Mouse (Mus musculus): Measurements from ENCODE around the gene Cers6. TPM values are rescaled to one million over a fixed set of nuclear protein-coding genes. Genes with fewer than 3 reads are reported as not detected.

Gene Cers6
- polyA plus RNA-seq, 1 experiment from 2014 or later = 18.9 TPM

DNA sequence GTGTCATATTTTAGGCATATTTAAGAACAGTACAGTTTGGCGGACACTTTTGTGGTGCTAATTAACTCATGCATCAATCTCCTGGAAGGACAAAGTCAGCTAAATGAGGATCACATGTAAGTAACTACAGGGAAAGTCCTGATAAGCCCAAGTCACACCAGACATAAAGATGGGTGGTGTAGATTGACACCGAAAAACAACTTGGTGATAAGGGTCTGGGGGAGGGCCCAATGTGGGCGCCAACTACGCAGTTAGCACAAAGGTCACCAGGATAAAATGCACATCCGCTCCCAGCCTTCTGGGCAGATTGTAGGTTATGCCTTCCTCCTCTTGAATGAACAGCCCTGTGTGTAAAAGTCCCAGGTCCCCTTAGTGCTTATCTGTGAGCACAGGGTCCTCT lies 131.4 kb downstream of the Cers6 start:
- no peaks in the 10 kb centered on the region for H3K27me3 ChIP-seq (replicated peaks)
- no peak overlapping the region for H3K4me3 ChIP-seq
- 64% methylated on average over 5 of the region's 5 CpGs for WGBS
- peaks cover 5% of the 10 kb centered on the region for H3K4me1 ChIP-seq
- no peaks in the 10 kb centered on the region for H3K9me3 ChIP-seq
- H3K36me3 ChIP-seq = no peaks in the 10 kb centered on the region
- H3K4me2 ChIP-seq = no peak overlapping the region
- ATAC-seq (ENCODE audit: extremely low read depth, insufficient number of reproducible peaks, low FRiP score, low TSS enrichment) = no peak
- H3K27ac ChIP-seq (replicated peaks) = no peak overlapping the region
- H3K9ac ChIP-seq = no peak overlapping the region

DNA sequence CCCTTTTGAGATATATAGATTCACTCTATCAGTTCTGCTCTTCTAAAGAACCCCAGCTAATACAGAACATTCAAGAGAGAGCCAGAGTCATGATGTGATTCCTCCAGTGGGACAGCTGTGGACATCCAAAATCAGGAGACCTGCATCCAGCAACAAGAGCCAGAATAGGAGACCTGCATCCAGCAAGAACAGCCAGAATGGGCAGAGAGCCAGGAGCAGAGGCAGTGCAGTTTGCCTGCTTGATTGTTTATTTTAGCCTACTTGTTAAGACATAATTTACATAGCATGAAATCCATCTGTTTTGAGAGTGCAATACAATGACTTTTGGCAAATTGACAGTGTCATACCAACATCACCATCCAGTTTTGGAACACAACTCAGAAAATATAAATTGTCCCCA lies 133.2 kb downstream of the Cers6 start:
- Histone ChIP-seq H3K27me3 (replicated peaks) (no peaks in the 10 kb centered on the region), H3K4me1 (peaks cover 5% of the 10 kb centered on the region), H3K9me3 (no peaks in the 10 kb centered on the region), H3K36me3 (no peaks in the 10 kb centered on the region), H3K4me2 (no peak overlapping the region), H3K27ac (replicated peaks) (no peak overlapping the region), H3K9ac (no peak overlapping the region), H3K4me3 (no peak overlapping the region)
- ATAC-seq (ENCODE audit: extremely low read depth, insufficient number of reproducible peaks, low FRiP score, low TSS enrichment) = no peak

DNA sequence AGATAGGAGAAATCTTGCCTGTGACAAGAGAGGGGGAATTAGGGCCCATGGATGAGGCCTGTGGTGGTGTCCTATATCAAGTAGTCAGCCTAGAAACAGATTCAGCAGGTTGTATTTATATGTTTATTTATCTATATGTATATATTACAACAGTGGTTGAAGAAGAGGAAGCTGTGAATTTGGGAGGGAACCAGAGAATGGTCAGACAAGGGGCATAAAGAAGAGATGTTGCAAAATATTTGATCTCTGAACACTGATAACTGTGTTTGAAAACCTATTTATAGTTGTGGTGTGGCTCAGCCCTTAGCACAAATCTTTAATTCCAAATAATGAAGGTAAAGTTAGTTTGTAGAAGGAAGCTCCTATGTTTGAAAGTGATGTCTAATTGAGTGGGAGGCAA lies 134.5 kb downstream of the Cers6 start:
- ATAC-seq (ENCODE audit: extremely low read depth, insufficient number of reproducible peaks, low FRiP score, low TSS enrichment) = no peak
- Histone ChIP-seq H3K36me3 (no peaks in the 10 kb centered on the region), H3K9ac (no peak overlapping the region), H3K4me2 (no peak overlapping the region), H3K27ac (replicated peaks) (no peak overlapping the region), H3K4me3 (no peak overlapping the region), H3K4me1 (peaks cover 5% of the 10 kb centered on the region), H3K9me3 (no peaks in the 10 kb centered on the region), H3K27me3 (replicated peaks) (no peaks in the 10 kb centered on the region)

DNA sequence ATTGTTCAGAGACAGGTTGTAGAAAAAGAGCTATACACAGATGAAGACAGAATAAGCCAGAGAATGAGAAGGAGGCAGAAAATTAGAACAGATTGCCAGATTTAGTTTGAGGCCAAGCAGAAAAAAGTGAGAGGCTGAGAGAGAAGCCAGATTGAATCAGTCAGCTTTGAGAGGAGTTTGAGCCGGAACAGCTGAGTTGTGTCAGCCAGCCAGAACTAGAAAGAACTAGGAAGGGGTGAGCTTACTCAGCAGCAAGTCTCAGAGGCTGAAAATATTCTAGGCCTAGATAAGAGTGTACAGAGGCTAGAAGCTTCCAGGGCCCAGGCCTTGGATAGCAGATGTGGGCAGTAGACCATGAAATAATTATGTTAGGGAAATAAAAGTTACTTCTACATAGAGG lies 135.0 kb downstream of the Cers6 start:
- Histone ChIP-seq H3K36me3 (no peaks in the 10 kb centered on the region), H3K4me1 (peaks cover 5% of the 10 kb centered on the region), H3K9me3 (no peaks in the 10 kb centered on the region), H3K4me2 (no peak overlapping the region), H3K27me3 (replicated peaks) (no peaks in the 10 kb centered on the region), H3K9ac (no peak overlapping the region), H3K4me3 (no peak overlapping the region), H3K27ac (replicated peaks) (no peak overlapping the region)
- WGBS = 59% methylated on average over 1 of the region's 1 CpGs
- ATAC-seq (ENCODE audit: extremely low read depth, insufficient number of reproducible peaks, low FRiP score, low TSS enrichment) = no peak

DNA sequence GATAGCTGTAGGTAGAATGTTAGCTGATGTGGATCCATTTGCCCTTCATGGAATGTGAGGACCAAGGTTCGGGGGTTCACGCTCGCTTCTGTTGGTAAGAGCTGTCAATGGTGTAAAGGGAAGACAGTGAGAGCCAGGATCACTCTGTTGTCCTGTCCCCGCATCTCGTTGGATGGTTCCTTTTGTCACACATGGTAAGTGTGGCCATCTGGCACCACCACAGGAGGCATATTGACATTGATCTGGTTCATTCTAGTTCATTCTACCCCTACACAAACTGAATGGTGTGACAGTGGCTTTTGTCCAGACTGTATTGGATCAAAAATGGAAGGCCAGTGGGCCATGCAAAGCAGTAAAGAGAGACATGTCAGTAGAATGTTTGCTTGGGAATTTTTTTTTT lies 142.8 kb downstream of the Cers6 start:
- H3K4me1 ChIP-seq = no peaks in the 10 kb centered on the region
- peaks cover 8% of the 10 kb centered on the region for H3K36me3 ChIP-seq
- H3K9ac ChIP-seq = no peak overlapping the region
- H3K4me3 ChIP-seq = no peak overlapping the region
- WGBS = 80% methylated on average over 5 of the region's 5 CpGs
- H3K9me3 ChIP-seq = peaks cover 3% of the 10 kb centered on the region; the same call in 1 of the 2 replicates
- no peak for ATAC-seq (ENCODE audit: extremely low read depth, insufficient number of reproducible peaks, low FRiP score, low TSS enrichment)
- H3K4me2 ChIP-seq = no peak overlapping the region
- no peak overlapping the region for H3K27ac ChIP-seq (replicated peaks)
- no peaks in the 10 kb centered on the region for H3K27me3 ChIP-seq (replicated peaks)

DNA sequence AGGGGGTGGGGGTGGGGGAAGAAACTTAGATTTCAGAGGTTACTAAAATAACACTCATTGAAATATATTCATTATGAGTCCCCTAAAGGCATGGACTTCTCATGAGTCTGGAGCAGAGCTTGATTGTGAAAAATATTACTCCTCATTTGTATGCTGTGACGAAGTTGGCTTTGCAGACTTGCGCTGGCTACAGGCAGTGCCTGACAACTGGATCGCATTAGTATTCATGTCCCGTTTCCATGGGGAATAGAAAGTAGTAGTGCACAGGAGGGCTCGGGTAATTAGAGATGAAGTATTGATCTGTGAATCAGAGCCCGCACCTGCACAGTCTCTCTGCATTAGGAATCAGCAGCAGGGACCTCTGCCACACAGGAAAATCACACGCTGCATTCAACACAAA lies 150.2 kb downstream of the Cers6 start:
- no peaks in the 10 kb centered on the region for H3K27me3 ChIP-seq (replicated peaks)
- no peak for ATAC-seq (ENCODE audit: extremely low read depth, insufficient number of reproducible peaks, low FRiP score, low TSS enrichment)
- no peaks in the 10 kb centered on the region for H3K9me3 ChIP-seq
- H3K9ac ChIP-seq = no peak overlapping the region
- H3K4me3 ChIP-seq = no peak overlapping the region
- no peak overlapping the region for H3K27ac ChIP-seq (replicated peaks)
- H3K4me1 ChIP-seq = peaks cover 38% of the 10 kb centered on the region
- H3K4me2 ChIP-seq = no peak overlapping the region
- WGBS = 83% methylated on average over 7 of the region's 7 CpGs
- H3K36me3 ChIP-seq = no peaks in the 10 kb centered on the region

DNA sequence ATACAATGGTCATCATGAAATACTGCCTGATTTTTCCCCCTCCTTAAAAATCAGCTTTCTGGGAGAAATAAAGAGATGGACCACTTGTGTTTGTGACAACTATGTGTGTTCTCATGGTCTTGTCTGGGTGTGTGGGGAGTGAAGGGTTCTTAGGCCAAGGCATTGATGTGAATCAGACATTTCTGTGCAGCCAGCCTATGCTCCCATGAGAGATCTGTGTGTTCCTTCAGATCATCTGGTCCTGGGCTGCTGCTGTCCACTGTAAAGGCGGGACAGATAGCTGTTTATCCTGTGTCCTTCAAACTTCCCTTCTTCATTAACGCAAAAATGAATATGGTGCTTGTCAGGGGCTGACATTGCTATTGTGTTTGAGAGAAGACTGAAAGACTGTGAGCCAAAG lies 150.6 kb downstream of the Cers6 start:
- no peak for ATAC-seq (ENCODE audit: extremely low read depth, insufficient number of reproducible peaks, low FRiP score, low TSS enrichment)
- no peaks in the 10 kb centered on the region for H3K9me3 ChIP-seq
- H3K27ac ChIP-seq (replicated peaks) = no peak overlapping the region
- H3K4me1 ChIP-seq = peaks cover 38% of the 10 kb centered on the region
- no peak overlapping the region for H3K4me3 ChIP-seq
- H3K27me3 ChIP-seq (replicated peaks) = no peaks in the 10 kb centered on the region
- H3K36me3 ChIP-seq = no peaks in the 10 kb centered on the region
- 73% methylated on average over 2 of the region's 2 CpGs for WGBS
- no peak overlapping the region for H3K9ac ChIP-seq
- no peak overlapping the region for H3K4me2 ChIP-seq

DNA sequence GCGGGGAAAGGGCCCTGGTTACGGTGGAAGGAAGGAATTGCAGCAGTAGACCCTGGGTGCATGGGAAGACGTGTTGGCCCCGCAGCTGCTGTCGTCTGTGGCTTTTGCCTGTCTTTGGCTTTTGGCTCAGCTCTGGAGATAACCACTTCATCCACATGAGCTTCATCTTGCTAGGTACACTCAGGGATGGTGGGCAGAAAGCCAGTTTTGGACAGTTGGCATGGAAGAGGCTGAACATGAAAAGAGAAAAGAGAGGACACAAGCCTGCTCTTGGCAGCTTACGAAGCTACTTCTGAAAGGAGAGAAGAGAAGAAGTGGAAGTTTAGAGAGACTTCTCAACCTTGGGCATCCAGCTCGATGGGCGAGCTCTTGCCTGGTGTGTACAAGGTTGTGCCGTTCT lies 153.0 kb downstream of the Cers6 start:
- Histone ChIP-seq H3K4me3 (no peak overlapping the region), H3K36me3 (no peaks in the 10 kb centered on the region), H3K9ac (no peak overlapping the region), H3K9me3 (no peaks in the 10 kb centered on the region), H3K4me2 (no peak overlapping the region), H3K27ac (replicated peaks) (no peak overlapping the region), H3K4me1 (peaks cover 41% of the 10 kb centered on the region), H3K27me3 (replicated peaks) (no peaks in the 10 kb centered on the region)
- WGBS = 91% methylated on average over 9 of the region's 9 CpGs
- ATAC-seq (ENCODE audit: extremely low read depth, insufficient number of reproducible peaks, low FRiP score, low TSS enrichment) = no peak

DNA sequence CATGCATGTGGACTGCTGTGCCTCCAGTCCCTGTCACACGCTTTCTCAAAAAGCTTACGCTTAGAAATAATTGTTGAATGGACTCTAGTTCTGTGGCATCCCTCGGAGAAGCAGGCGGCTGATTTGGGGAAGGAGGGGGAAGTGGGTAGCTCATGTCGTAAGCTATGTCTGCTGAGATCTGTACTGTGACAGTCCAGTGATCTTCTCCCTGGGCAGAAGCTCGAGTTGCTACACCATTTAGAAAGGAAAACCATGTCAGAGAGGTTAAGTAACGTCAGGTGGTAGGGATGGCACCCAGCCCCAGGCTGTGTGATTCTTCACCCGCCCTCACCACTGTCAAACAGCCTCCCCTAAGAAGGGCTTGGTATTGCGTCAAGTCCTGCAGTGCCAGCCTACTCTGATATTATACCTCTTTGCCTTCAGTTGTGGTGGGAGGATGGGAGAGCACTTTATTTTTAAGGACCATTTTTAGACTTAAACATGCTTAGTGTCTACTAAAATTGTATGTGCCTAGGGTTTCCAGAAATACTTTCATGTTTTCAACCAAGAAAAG lies 154.0 kb downstream of the Cers6 start:
- no peak for ATAC-seq (ENCODE audit: extremely low read depth, insufficient number of reproducible peaks, low FRiP score, low TSS enrichment)

DNA sequence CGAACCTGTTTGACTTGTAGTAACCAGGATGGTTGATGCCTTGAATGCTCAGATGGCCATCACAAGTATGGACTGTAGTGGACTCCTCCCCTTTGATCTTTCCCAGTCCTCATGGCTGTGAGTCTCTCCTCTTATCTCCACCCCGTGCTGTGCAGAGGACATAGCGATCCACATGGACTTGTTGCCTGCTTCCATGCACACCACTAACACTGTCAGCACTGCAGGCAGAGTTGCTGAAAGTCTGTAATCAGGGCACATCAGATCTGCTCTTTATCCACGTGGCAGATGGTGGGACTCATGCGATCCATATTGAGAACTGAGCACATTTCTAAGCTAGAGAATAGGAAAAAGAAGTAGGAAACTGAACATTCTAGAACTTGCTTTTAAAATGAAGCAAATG lies 154.6 kb downstream of the Cers6 start:
- H3K27ac ChIP-seq (replicated peaks) = no peak overlapping the region
- no peak overlapping the region for H3K4me3 ChIP-seq
- no peak overlapping the region for H3K4me2 ChIP-seq
- H3K27me3 ChIP-seq (replicated peaks) = no peaks in the 10 kb centered on the region
- 34% methylated on average over 5 of the region's 5 CpGs for WGBS
- H3K4me1 ChIP-seq = peaks cover 40% of the 10 kb centered on the region
- H3K9me3 ChIP-seq = no peaks in the 10 kb centered on the region
- no peaks in the 10 kb centered on the region for H3K36me3 ChIP-seq
- no peak overlapping the region for H3K9ac ChIP-seq
- no peak for ATAC-seq (ENCODE audit: extremely low read depth, insufficient number of reproducible peaks, low FRiP score, low TSS enrichment)

More for the DNA sequence above, 154.0 kb downstream of the Cers6 start:
- H3K9ac ChIP-seq = no peak overlapping the region
- H3K4me1 ChIP-seq = peaks cover 41% of the 10 kb centered on the region
- H3K4me3 ChIP-seq = no peak overlapping the region
- H3K27ac ChIP-seq (replicated peaks) = no peak overlapping the region
- H3K9me3 ChIP-seq = no peaks in the 10 kb centered on the region
- no peaks in the 10 kb centered on the region for H3K27me3 ChIP-seq (replicated peaks)
- H3K36me3 ChIP-seq = no peaks in the 10 kb centered on the region
- H3K4me2 ChIP-seq = no peak overlapping the region
- 74% methylated on average over 9 of the region's 9 CpGs for WGBS

DNA sequence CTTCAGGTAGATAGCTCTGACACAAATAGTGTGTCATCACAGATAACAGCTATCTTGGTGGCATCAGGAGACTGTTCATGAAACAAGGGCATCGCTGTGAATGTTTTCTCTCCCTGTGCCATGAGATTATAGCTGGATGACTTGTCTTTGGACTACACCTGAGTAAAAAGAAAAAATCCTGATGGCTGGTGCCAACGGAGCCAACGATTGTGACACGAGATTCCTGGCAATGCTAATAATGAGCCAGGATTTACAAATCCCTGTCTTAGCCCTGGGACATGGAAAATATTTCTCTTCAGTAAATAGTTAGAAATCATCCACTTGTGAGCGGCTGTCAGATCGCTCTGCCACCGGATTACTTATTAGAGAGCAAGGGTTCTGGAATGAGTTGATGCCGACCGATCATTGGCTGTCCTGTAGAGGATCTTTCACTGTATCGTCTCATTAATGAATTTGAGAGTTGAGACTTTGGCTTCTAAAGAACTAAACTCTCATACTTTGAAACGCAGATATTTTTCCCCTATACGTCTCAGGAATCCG lies 157.9 kb downstream of the Cers6 start:
- no peaks in the 10 kb centered on the region for H3K9me3 ChIP-seq
- no peaks in the 10 kb centered on the region for H3K36me3 ChIP-seq
- no peak overlapping the region for H3K4me2 ChIP-seq
- 89% methylated on average over 13 of the region's 13 CpGs for WGBS
- peaks cover 24% of the 10 kb centered on the region for H3K4me1 ChIP-seq
- no peak overlapping the region for H3K9ac ChIP-seq
- ATAC-seq (ENCODE audit: extremely low read depth, insufficient number of reproducible peaks, low FRiP score, low TSS enrichment) = no peak
- no peaks in the 10 kb centered on the region for H3K27me3 ChIP-seq (replicated peaks)
- no peak overlapping the region for H3K27ac ChIP-seq (replicated peaks)
- H3K4me3 ChIP-seq = no peak overlapping the region

DNA sequence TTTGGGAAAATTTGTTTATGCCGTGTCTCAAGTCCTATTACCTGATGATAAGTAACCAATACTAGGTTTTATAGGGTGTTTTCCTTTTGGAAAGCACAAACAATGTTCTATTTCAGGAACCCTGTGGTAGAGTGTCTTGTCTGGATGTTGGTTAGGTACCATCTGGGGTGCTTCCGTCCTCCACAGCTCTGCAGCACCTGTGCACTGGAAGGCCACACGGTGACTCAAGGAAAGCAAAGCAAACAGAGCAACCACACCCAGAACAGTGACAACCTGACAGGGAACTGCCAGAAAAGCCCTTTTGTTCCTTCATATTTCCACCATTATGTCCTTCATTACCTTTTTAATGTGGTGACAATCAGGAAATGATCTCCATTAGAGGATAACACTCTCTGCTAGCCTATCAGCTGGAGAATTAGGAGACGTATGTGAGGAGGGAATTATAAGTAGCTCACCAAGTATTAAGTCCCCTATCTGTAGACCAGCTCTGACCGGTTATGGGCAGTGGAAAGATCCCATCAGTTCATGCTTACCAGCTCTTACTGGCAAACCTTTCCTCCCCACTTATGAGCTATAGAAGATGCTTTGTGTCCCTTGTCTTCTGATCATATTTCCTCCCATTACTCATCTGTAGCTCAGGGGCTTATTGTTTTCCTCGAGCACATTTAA lies 158.7 kb downstream of the Cers6 start:
- Histone ChIP-seq H3K27ac (replicated peaks) (no peak overlapping the region), H3K4me3 (no peak overlapping the region), H3K9me3 (no peaks in the 10 kb centered on the region), H3K27me3 (replicated peaks) (no peaks in the 10 kb centered on the region), H3K36me3 (no peaks in the 10 kb centered on the region), H3K9ac (no peak overlapping the region), H3K4me1 (peaks cover 23% of the 10 kb centered on the region), H3K4me2 (no peak overlapping the region)
- no peak for ATAC-seq (ENCODE audit: extremely low read depth, insufficient number of reproducible peaks, low FRiP score, low TSS enrichment)
- WGBS = 66% methylated on average over 6 of the region's 6 CpGs
